Mouse (Mus musculus): Measurements from ENCODE around the gene Lhx1.

DNA sequence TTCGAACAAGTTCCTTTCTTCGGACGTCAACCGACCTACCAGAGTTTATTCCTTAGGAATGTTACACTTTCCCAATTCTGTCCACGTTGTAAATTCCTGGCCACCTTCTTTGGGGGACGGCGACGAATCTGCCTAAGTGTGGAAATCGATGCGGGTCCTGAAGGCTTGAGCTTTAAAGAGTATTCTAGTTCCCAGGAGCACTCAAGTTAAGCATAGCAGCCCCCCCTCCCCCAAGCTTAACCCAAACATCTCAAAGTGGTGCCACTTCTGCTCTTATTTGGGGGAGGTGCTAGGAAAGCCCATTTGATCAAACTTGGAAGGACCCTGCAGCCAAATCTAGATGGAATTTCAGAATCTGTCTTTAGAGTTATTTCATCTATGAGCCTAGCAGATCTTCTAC lies 1.1 kb upstream of the Lhx1 start:
- no peak for TF ChIP-seq CTCF (IDR thresholded peaks at IDR 0.05)
- TF ChIP-seq POLR2A (IDR thresholded peaks at IDR 0.05; ENCODE audit: insufficient read depth, low read depth, low read length), result no peak

Measured in heart, adult 2 months (tissue).